In genomic region chr11:52272619-52273018, GRCm38 (mm10) we compare ENCODE assay signal across 17 mouse cellular contexts. TPM values are rescaled to one million over a fixed set of nuclear protein-coding genes. Genes with fewer than 3 reads are reported as not detected.
DNase-seq lines count a peak whose midpoint lies in the region; ATAC-seq and TF ChIP-seq lines count a peak whose summit lies in the region.
"Had no signal": no experiment of that assay in that cellular context is flagged by ENCODE, and none has a peak within 500 bp of the region (broad histone marks: within the 10 kb centered on the region; RNA-seq: fewer than 3 reads in every experiment).

No protein-coding gene starts in this region.

- no peaks in the 10 kb centered on the region for H3K9me3 ChIP-seq in hindbrain, embryonic 10.5 days
- no peaks in the 10 kb centered on the region for H3K9me3 ChIP-seq in hindbrain, embryonic 11.5 days (ENCODE audit: control insufficient read depth, low read length)
- H3K9me3 ChIP-seq in embryonic facial prominence, embryonic 11.5 days (replicated peaks; ENCODE audit: control insufficient read depth, low read length), result no peaks in the 10 kb centered on the region
- H3K9me3 ChIP-seq in stomach, embryonic 16.5 days (replicated peaks; ENCODE audit: control insufficient read depth, low read length), result no peaks in the 10 kb centered on the region
- H3K9me3 ChIP-seq: forebrain, embryonic 15.5 days; kidney, embryonic 15.5 days; neural tube, embryonic 12.5 days had no signal

- no peak overlapping the region for H3K4me3 ChIP-seq in hindbrain, embryonic 10.5 days
- no peak overlapping the region for H3K4me3 ChIP-seq in hindbrain, embryonic 11.5 days (ENCODE audit: low read depth, low read length)
- no peak overlapping the region for H3K4me3 ChIP-seq in spleen, adult 2 months (ENCODE audit: extremely low read depth, insufficient read depth, insufficient read length)
- H3K4me3 ChIP-seq in embryonic facial prominence, embryonic 11.5 days (ENCODE audit: low read depth, low read length), result no peak overlapping the region
- H3K4me3 ChIP-seq in stomach, embryonic 16.5 days (replicated peaks; ENCODE audit: low read length), result no peak overlapping the region
- H3K4me3 ChIP-seq: forebrain, embryonic 15.5 days; kidney, embryonic 15.5 days; neural tube, embryonic 12.5 days had no signal

- no peak for DNase-seq in hindbrain, embryonic 10.5 days (ENCODE audit: low spot score)
- DNase-seq in hindbrain, embryonic 11.5 days (ENCODE audit: low spot score), result no peak
- no peak for DNase-seq in spleen, adult 2 months (ENCODE audit: low read depth in 1 of 2, low spot score in 2 of 2)
- no peak for DNase-seq in spleen, postnatal 10 days (ENCODE audit: low spot score in 2 of 2)
- DNase-seq in embryonic facial prominence, embryonic 11.5 days (ENCODE audit: low spot score), result peak; percentile 45
- DNase-seq in thymus, adult 18-20 months, result no peak
- DNase-seq: liver; retina, postnatal 1 day had no signal

- peaks cover 32% of the 10 kb centered on the region for H3K4me1 ChIP-seq in hindbrain, embryonic 10.5 days (replicated peaks)
- no peaks in the 10 kb centered on the region for H3K4me1 ChIP-seq in hindbrain, embryonic 11.5 days (replicated peaks; ENCODE audit: control insufficient read depth, insufficient read depth, low read length)
- H3K4me1 ChIP-seq in spleen, adult 2 months (ENCODE audit: control insufficient read depth, insufficient read depth, insufficient read length), result peaks cover 34% of the 10 kb centered on the region; the same call in 1 of the 2 replicates
- H3K4me1 ChIP-seq in embryonic facial prominence, embryonic 11.5 days (ENCODE audit: control insufficient read depth, insufficient read depth, low read length), result peaks cover 4% of the 10 kb centered on the region
- peaks cover 19% of the 10 kb centered on the region for H3K4me1 ChIP-seq in stomach, embryonic 16.5 days (ENCODE audit: control insufficient read depth, insufficient read depth, low read length)
- H3K4me1 ChIP-seq: forebrain, embryonic 15.5 days had no signal

- no peak for ATAC-seq in hindbrain, embryonic 11.5 days (ENCODE audit: low FRiP score)
- ATAC-seq in embryonic facial prominence, embryonic 11.5 days (replicated peaks; ENCODE audit: insufficient number of reproducible peaks, low FRiP score, low TSS enrichment, low read depth), result no peak
- ATAC-seq in stomach, embryonic 16.5 days (ENCODE audit: insufficient read depth, low FRiP score), result no peak
- no peak for ATAC-seq in megakaryocyte-erythroid progenitor cell, adult 5-6 weeks (replicated peaks; ENCODE audit: low FRiP score, low TSS enrichment, poor library complexity, severe bottlenecking)
- ATAC-seq: forebrain, embryonic 15.5 days had no signal

- no peak overlapping the region for H3K4me2 ChIP-seq in hindbrain, embryonic 11.5 days (replicated peaks; ENCODE audit: low read depth, low read length)
- no peak overlapping the region for H3K4me2 ChIP-seq in embryonic facial prominence, embryonic 11.5 days (ENCODE audit: low read depth, low read length)
- no peak overlapping the region for H3K4me2 ChIP-seq in stomach, embryonic 16.5 days (ENCODE audit: low read depth, low read length)
- H3K4me2 ChIP-seq: forebrain, embryonic 15.5 days; kidney, embryonic 15.5 days; neural tube, embryonic 12.5 days had no signal

- TF ChIP-seq CTCF in spleen, adult 2 months (IDR thresholded peaks at IDR 0.05; ENCODE audit: extremely low read depth, insufficient read depth, insufficient read length, insufficient replicate concordance), result no peak

- H3K9ac ChIP-seq in hindbrain, embryonic 11.5 days (ENCODE audit: low read depth, low read length), result no peak overlapping the region
- no peak overlapping the region for H3K9ac ChIP-seq in embryonic facial prominence, embryonic 11.5 days (replicated peaks; ENCODE audit: low read length)
- 0 out of 2 replicates have a peak overlapping the region, but pooled peaks have one; percentile 7 for H3K9ac ChIP-seq in stomach, embryonic 16.5 days (ENCODE audit: low read length)
- H3K9ac ChIP-seq: forebrain, embryonic 15.5 days; kidney, embryonic 15.5 days; neural tube, embryonic 12.5 days had no signal

- H3K36me3 ChIP-seq in hindbrain, embryonic 10.5 days, result peaks cover 10% of the 10 kb centered on the region; the same call in 1 of the 2 replicates
- no peaks in the 10 kb centered on the region for H3K36me3 ChIP-seq in hindbrain, embryonic 11.5 days (ENCODE audit: control insufficient read depth, insufficient read depth, low read length)
- H3K36me3 ChIP-seq in spleen, adult 2 months (ENCODE audit: control insufficient read depth, insufficient read depth, low read length), result no peaks in the 10 kb centered on the region; the same call in 1 of the 2 replicates
- H3K36me3 ChIP-seq in embryonic facial prominence, embryonic 11.5 days (replicated peaks; ENCODE audit: control insufficient read depth, insufficient read depth, low read depth, low read length), result no peaks in the 10 kb centered on the region
- H3K36me3 ChIP-seq in stomach, embryonic 16.5 days (ENCODE audit: control insufficient read depth, insufficient read depth, low read length), result no peaks in the 10 kb centered on the region
- H3K36me3 ChIP-seq: forebrain, embryonic 15.5 days; neural tube, embryonic 12.5 days had no signal

- WGBS in hindbrain, embryonic 10.5 days, result 67% methylated on average over 6 of the region's 6 CpGs
- 59% methylated on average over 6 of the region's 6 CpGs for WGBS in hindbrain, embryonic 11.5 days
- WGBS in spleen, adult 2 months, result 40% methylated on average over 6 of the region's 6 CpGs
- 49% methylated on average over 6 of the region's 6 CpGs for WGBS in embryonic facial prominence, embryonic 11.5 days
- 64% methylated on average over 6 of the region's 6 CpGs for WGBS in stomach, embryonic 16.5 days

- TF ChIP-seq POLR2A in spleen, adult 2 months (IDR thresholded peaks at IDR 0.05; ENCODE audit: low read depth, low read length), result no peak

- peak overlapping the region; percentile 23 for H3K27ac ChIP-seq in hindbrain, embryonic 10.5 days
- no peak overlapping the region for H3K27ac ChIP-seq in hindbrain, embryonic 11.5 days (ENCODE audit: low read depth, low read length)
- H3K27ac ChIP-seq in spleen, adult 2 months (ENCODE audit: insufficient read depth, low read length), result peak overlapping the region; percentile 89
- 0 out of 2 replicates have a peak overlapping the region, but pooled peaks have one; percentile 38 for H3K27ac ChIP-seq in embryonic facial prominence, embryonic 11.5 days (replicated peaks; ENCODE audit: low read depth, low read length)
- H3K27ac ChIP-seq in stomach, embryonic 16.5 days (ENCODE audit: low read length), result peak overlapping the region; percentile 24; the same call in 1 of the 2 replicates
- H3K27ac ChIP-seq: forebrain, embryonic 15.5 days; kidney, embryonic 15.5 days; neural tube, embryonic 12.5 days had no signal

- H3K27me3 ChIP-seq in hindbrain, embryonic 10.5 days (ENCODE audit: insufficient read depth, poor library complexity, severe bottlenecking), result no peaks in the 10 kb centered on the region
- no peaks in the 10 kb centered on the region for H3K27me3 ChIP-seq in hindbrain, embryonic 11.5 days (ENCODE audit: control insufficient read depth, insufficient read depth, low read length)
- H3K27me3 ChIP-seq in spleen, adult 2 months (ENCODE audit: control insufficient read depth, insufficient read depth, low read length), result no peaks in the 10 kb centered on the region
- H3K27me3 ChIP-seq in embryonic facial prominence, embryonic 11.5 days (ENCODE audit: control insufficient read depth, insufficient read depth, low read length), result no peaks in the 10 kb centered on the region
- H3K27me3 ChIP-seq in stomach, embryonic 16.5 days (ENCODE audit: control insufficient read depth, insufficient read depth, low read length), result no peaks in the 10 kb centered on the region
- H3K27me3 ChIP-seq: forebrain, embryonic 15.5 days; kidney, embryonic 15.5 days; neural tube, embryonic 12.5 days had no signal

RNA-seq across cellular contexts. Expression of gene Tcf7, which starts 10.2 kb away (rescaled TPM):
- 9.3 and 10.8 TPM in 2 replicates for polyA plus RNA-seq in hindbrain, embryonic 10.5 days (2016; fragmentation: Nextera tagmentation; extraction: Ambion mirVana)
- polyA plus RNA-seq in hindbrain, embryonic 11.5 days (2014; fragmentation: Nextera tagmentation; extraction: Ambion mirVana), result 6.9 and 7.7 TPM in 2 replicates
- 139 and 165 TPM in 2 replicates for polyA plus RNA-seq in spleen, adult 2 months (2012; rRNA removed)
- 9.2 and 9.8 TPM in 2 replicates for polyA plus RNA-seq in embryonic facial prominence, embryonic 11.5 days (2014; fragmentation: Nextera tagmentation; extraction: Ambion mirVana)
- 2.8 TPM in 2 replicates for polyA plus RNA-seq in stomach, embryonic 16.5 days (2015; fragmentation: Nextera tagmentation; extraction: Ambion mirVana)
- 12.1 and 19.1 TPM in 2 replicates for total RNA-seq in megakaryocyte-erythroid progenitor cell, adult 5-6 weeks (2014; fragmentation: Nextera tagmentation)
- 3.6 and 10.0 TPM in 2 replicates for total RNA-seq in megakaryocyte-erythroid progenitor cell, adult 5-6 weeks (2017)

RNA-seq across cellular contexts. Expression of gene Skp1a, which starts 40.8 kb away (rescaled TPM):
- polyA plus RNA-seq in hindbrain, embryonic 10.5 days (2016; fragmentation: Nextera tagmentation; extraction: Ambion mirVana), result 905 and 976 TPM in 2 replicates
- 1,030 and 1,116 TPM in 2 replicates for polyA plus RNA-seq in hindbrain, embryonic 11.5 days (2014; fragmentation: Nextera tagmentation; extraction: Ambion mirVana)
- 4.5 and 6.3 TPM in 2 replicates for polyA plus RNA-seq in spleen, adult 2 months (2012; rRNA removed)
- polyA plus RNA-seq in embryonic facial prominence, embryonic 11.5 days (2014; fragmentation: Nextera tagmentation; extraction: Ambion mirVana), result 1,096 and 1,177 TPM in 2 replicates
- 650 and 654 TPM in 2 replicates for polyA plus RNA-seq in stomach, embryonic 16.5 days (2015; fragmentation: Nextera tagmentation; extraction: Ambion mirVana)
- total RNA-seq in megakaryocyte-erythroid progenitor cell, adult 5-6 weeks (2014; fragmentation: Nextera tagmentation), result 186 and 213 TPM in 2 replicates
- total RNA-seq in megakaryocyte-erythroid progenitor cell, adult 5-6 weeks (2017), result 282 and 332 TPM in 2 replicates

RNA-seq across cellular contexts. Expression of gene Olfr1371, which starts 58.8 kb away (rescaled TPM):
- not detected in 2 replicates for polyA plus RNA-seq in hindbrain, embryonic 10.5 days (2016; fragmentation: Nextera tagmentation; extraction: Ambion mirVana)
- not detected in 2 replicates for polyA plus RNA-seq in hindbrain, embryonic 11.5 days (2014; fragmentation: Nextera tagmentation; extraction: Ambion mirVana)
- not detected in 2 replicates for polyA plus RNA-seq in spleen, adult 2 months (2012; rRNA removed)
- not detected in 2 replicates for polyA plus RNA-seq in embryonic facial prominence, embryonic 11.5 days (2014; fragmentation: Nextera tagmentation; extraction: Ambion mirVana)
- not detected in 2 replicates for polyA plus RNA-seq in stomach, embryonic 16.5 days (2015; fragmentation: Nextera tagmentation; extraction: Ambion mirVana)
- total RNA-seq in megakaryocyte-erythroid progenitor cell, adult 5-6 weeks (2014; fragmentation: Nextera tagmentation), result not detected in 2 replicates
- not detected in 2 replicates for total RNA-seq in megakaryocyte-erythroid progenitor cell, adult 5-6 weeks (2017)
- total RNA-seq: adrenal gland, postnatal 36 days; heart, adult 18-20 months; left cerebral cortex, adult 8-10 months; megakaryocyte, adult 5-6 weeks had no signal
- polyA plus RNA-seq: forebrain, embryonic 15.5 days; kidney, embryonic 15.5 days; neural tube, embryonic 12.5 days had no signal

Comparison
In these comparisons a context has a peak if more than half of its experiments do, and no peak if none do; other contexts are left out.
1. RNA of gene Tcf7, which starts 10.2 kb away (polyA plus RNA-seq): 139 to 165 TPM in spleen, adult 2 months; 9.3 to 10.8 TPM in hindbrain, embryonic 10.5 days, 9.2 to 9.8 TPM in embryonic facial prominence, embryonic 11.5 days, 6.9 to 7.7 TPM in hindbrain, embryonic 11.5 days and 2.8 TPM in stomach, embryonic 16.5 days; every median in the first group is over 10 times any median in the second.
2. RNA of gene Skp1a, which starts 40.8 kb away (polyA plus RNA-seq): 1,096 to 1,177 TPM in embryonic facial prominence, embryonic 11.5 days, 1,030 to 1,116 TPM in hindbrain, embryonic 11.5 days, 905 to 976 TPM in hindbrain, embryonic 10.5 days and 650 to 654 TPM in stomach, embryonic 16.5 days; 4.5 to 6.3 TPM in spleen, adult 2 months; every median in the first group is over 10 times any median in the second.